Mouse (Mus musculus): ENCODE results near the gene Sox30. TPM values are rescaled to one million over a fixed set of nuclear protein-coding genes. Genes with fewer than 3 reads are reported as not detected.

Sox30 gene
- 0.01 TPM for polyA plus RNA-seq (2012; fragmentation: generic; extraction: Trizol)
- long read RNA-seq, experiment 1: 0 reads
- long read RNA-seq, experiment 2: 0 reads

DNA sequence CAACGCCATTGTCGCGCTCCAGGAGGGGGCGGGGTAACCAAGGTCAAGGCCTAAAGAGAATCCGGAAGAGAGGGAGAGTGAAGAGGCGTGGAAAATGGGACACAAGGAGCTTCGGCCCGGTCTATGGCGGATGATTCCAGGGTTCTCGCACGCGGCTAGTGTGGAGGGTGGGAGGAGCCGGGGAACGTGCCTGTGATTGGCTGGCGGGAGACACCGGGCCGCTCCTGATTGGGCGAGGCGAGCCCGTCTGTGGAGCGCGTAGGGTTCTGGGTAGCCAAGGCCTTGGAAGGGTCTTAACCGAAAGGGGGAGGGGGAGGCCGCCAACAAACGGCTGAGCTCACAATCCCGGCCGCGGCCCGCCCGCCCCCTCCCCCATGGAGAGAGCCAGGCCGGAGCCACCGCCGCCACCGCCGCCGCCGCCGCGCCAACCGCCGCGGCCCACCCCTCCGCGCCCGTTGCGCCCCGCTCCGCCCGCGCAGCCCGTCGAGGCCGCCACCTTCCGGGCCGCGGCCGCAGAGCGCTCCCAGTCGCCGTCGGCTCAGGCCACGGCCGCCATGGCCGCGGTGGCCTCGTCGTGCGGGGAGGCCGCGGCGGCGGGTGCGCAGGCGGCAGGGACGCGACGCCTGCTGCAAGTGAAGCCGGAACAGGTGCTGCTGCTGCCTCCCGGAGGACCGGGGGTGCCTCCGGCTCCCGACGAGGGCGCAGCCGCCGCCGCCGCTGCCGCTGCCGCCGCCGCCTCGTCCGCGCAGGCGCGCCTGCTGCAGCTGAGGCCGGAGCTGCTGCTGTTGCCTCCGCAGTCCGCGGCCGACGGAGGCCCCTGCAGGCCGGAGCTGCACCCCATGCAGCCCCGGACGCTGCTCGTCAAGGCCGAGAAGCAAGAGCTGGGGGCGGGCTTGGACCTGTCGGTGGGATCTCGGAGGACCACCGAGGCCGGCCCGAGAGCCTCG lies at the start of gene Sox30:
Gene Sox30 (plus strand): TSS at position 365 of the 947 bp plus-strand sequence.
- Histone ChIP-seq H3K4me3 (ENCODE audit: insufficient read depth, poor library complexity, severe bottlenecking) (no peak within 1 kb of the TSS), H3K36me3 (ENCODE audit: control insufficient read depth, insufficient read depth) (no peaks in the 10 kb centered on the region), H3K79me2 (ENCODE audit: control insufficient read depth, insufficient read depth) (no peaks in the 10 kb centered on the region), H3K79me3 (ENCODE audit: low read depth) (no peaks in the 10 kb centered on the region), H3ac (ENCODE audit: control insufficient read depth, insufficient read length, low read depth) (no peak within 1 kb of the TSS), H3K27me3 (ENCODE audit: control insufficient read depth, insufficient read depth, insufficient read length) (no peaks in the 10 kb centered on the region)
- no peak for TF ChIP-seq FOSL1 (IDR thresholded peaks at IDR 0.05; ENCODE audit: insufficient read depth, low read length, poor library complexity, severe bottlenecking)
- TF ChIP-seq CTCF (IDR thresholded peaks at IDR 0.05; ENCODE audit: control insufficient read depth, insufficient read depth, insufficient read length): no peak
- no peak for TF ChIP-seq MYOG (IDR thresholded peaks at IDR 0.05; ENCODE audit: control insufficient read depth, extremely low read depth, insufficient read length)
- no peak for TF ChIP-seq MYOD1 (IDR thresholded peaks at IDR 0.05; ENCODE audit: control insufficient read depth, insufficient read length, low read depth)
- TF ChIP-seq CEBPB (IDR thresholded peaks at IDR 0.05; ENCODE audit: low read depth): no peak
- TF ChIP-seq MAX (IDR thresholded peaks at IDR 0.05): no peak

DNA sequence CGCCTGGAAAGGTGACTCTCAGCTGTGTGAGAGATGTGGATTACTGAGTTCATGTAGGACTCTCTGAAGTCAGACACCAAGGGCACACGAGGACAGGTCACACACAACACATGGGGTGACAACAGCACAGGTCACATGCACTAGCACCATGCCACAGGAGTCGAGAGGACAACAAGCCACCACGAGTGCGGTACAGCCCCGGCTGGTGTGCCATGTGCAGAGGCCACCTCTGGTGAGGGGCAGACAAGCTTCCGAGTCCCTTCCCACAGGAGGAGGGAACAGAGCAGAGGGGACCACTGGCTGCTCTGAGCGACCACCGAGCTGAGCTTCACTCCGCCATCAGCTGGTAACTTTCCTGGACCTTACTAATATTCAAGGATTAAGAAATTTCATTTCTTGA lies 47.3 kb upstream of the Sox30 start:
- H3K36me3 ChIP-seq (ENCODE audit: control insufficient read depth, insufficient read depth): peaks cover 36% of the 10 kb centered on the region

DNA sequence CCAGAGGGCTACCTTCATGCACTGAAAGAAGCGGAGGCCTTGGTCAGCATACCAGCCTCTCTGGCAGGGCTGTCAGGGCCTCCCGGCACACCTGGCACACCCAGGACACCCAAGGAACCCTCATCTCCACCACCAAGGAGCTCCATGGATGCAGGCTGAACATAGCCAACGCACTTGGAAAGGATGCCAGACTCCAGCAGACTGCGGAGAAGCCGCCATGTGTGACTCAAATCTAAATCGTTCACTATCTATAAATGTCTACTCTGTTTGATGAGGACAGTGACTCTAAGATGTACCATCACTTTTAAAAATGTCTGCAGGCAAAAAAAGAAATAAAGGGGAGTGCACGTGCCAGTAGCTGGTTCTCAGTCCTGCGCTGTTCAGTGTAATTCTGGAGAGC lies 42.6 kb upstream of the Sox30 start:
- peaks cover under 1% of the 10 kb centered on the region for H3K79me3 ChIP-seq (ENCODE audit: low read depth)
- no peaks in the 10 kb centered on the region for H3K27me3 ChIP-seq (ENCODE audit: control insufficient read depth, insufficient read depth, insufficient read length)
- no peak overlapping the region for H3K4me3 ChIP-seq (ENCODE audit: insufficient read depth, poor library complexity, severe bottlenecking)
- no peak overlapping the region for H3ac ChIP-seq (ENCODE audit: control insufficient read depth, insufficient read length, low read depth)
- TF ChIP-seq CEBPB (IDR thresholded peaks at IDR 0.05; ENCODE audit: low read depth) (no peak), USF1 (IDR thresholded peaks at IDR 0.05; ENCODE audit: low read depth) (no peak), MYOG (IDR thresholded peaks at IDR 0.05; ENCODE audit: control insufficient read depth, extremely low read depth, insufficient read length) (no peak), MYOD1 (IDR thresholded peaks at IDR 0.05; ENCODE audit: control insufficient read depth, insufficient read length, low read depth) (no peak), FOSL1 (IDR thresholded peaks at IDR 0.05; ENCODE audit: insufficient read depth, low read length, poor library complexity, severe bottlenecking) (no peak), MAX (IDR thresholded peaks at IDR 0.05) (no peak), CTCF (IDR thresholded peaks at IDR 0.05; ENCODE audit: control insufficient read depth, insufficient read depth, insufficient read length) (no peak)
- H3K79me2 ChIP-seq (ENCODE audit: control insufficient read depth, insufficient read depth): peaks cover 24% of the 10 kb centered on the region
- H3K36me3 ChIP-seq (ENCODE audit: control insufficient read depth, insufficient read depth): peaks cover 33% of the 10 kb centered on the region

More for the DNA sequence above, 47.3 kb upstream of the Sox30 start:
- no peaks in the 10 kb centered on the region for H3K79me2 ChIP-seq (ENCODE audit: control insufficient read depth, insufficient read depth)
- TF ChIP-seq USF1 (IDR thresholded peaks at IDR 0.05; ENCODE audit: low read depth) (no peak), CEBPB (IDR thresholded peaks at IDR 0.05; ENCODE audit: low read depth) (no peak), CTCF (IDR thresholded peaks at IDR 0.05; ENCODE audit: control insufficient read depth, insufficient read depth, insufficient read length) (no peak), MYOG (IDR thresholded peaks at IDR 0.05; ENCODE audit: control insufficient read depth, extremely low read depth, insufficient read length) (no peak), MAX (IDR thresholded peaks at IDR 0.05) (no peak), FOSL1 (IDR thresholded peaks at IDR 0.05; ENCODE audit: insufficient read depth, low read length, poor library complexity, severe bottlenecking) (no peak), MYOD1 (IDR thresholded peaks at IDR 0.05; ENCODE audit: control insufficient read depth, insufficient read length, low read depth) (no peak)
- H3ac ChIP-seq (ENCODE audit: control insufficient read depth, insufficient read length, low read depth): no peak overlapping the region
- no peaks in the 10 kb centered on the region for H3K79me3 ChIP-seq (ENCODE audit: low read depth)
- no peaks in the 10 kb centered on the region for H3K27me3 ChIP-seq (ENCODE audit: control insufficient read depth, insufficient read depth, insufficient read length)
- no peak overlapping the region for H3K4me3 ChIP-seq (ENCODE audit: insufficient read depth, poor library complexity, severe bottlenecking)

DNA sequence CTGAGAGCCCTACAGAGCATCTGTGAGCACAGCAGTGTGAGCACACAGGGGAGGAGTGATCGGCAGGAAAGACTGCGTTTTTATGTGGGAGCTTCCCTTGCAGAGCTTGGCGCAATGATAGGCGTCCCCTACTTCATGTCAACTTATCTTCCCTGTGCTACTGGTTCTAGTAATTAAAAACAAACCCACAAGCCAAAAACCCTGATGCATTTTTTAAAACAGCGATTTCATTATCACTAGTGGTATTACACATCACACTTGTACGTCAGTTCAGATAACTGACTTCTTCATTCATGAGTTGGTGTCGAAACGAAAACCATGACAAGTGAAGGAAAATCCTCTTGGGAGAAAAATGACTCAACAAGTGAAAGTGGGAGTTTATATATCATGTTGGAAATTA lies 41.2 kb upstream of the Sox30 start:
- Histone ChIP-seq H3K4me3 (ENCODE audit: insufficient read depth, poor library complexity, severe bottlenecking) (no peak overlapping the region), H3K36me3 (ENCODE audit: control insufficient read depth, insufficient read depth) (peaks cover 23% of the 10 kb centered on the region), H3ac (ENCODE audit: control insufficient read depth, insufficient read length, low read depth) (no peak overlapping the region), H3K27me3 (ENCODE audit: control insufficient read depth, insufficient read depth, insufficient read length) (no peaks in the 10 kb centered on the region), H3K79me2 (ENCODE audit: control insufficient read depth, insufficient read depth) (peaks cover 38% of the 10 kb centered on the region), H3K79me3 (ENCODE audit: low read depth) (peaks cover 4% of the 10 kb centered on the region)
- TF ChIP-seq MYOD1 (IDR thresholded peaks at IDR 0.05; ENCODE audit: control insufficient read depth, insufficient read length, low read depth): no peak
- TF ChIP-seq FOSL1 (IDR thresholded peaks at IDR 0.05; ENCODE audit: insufficient read depth, low read length, poor library complexity, severe bottlenecking): no peak
- TF ChIP-seq USF1 (IDR thresholded peaks at IDR 0.05; ENCODE audit: low read depth): no peak
- TF ChIP-seq CTCF (IDR thresholded peaks at IDR 0.05; ENCODE audit: control insufficient read depth, insufficient read depth, insufficient read length): no peak
- no peak for TF ChIP-seq CEBPB (IDR thresholded peaks at IDR 0.05; ENCODE audit: low read depth)
- no peak for TF ChIP-seq MYOG (IDR thresholded peaks at IDR 0.05; ENCODE audit: control insufficient read depth, extremely low read depth, insufficient read length)

GRCm38 (mm10) chr11:45942281-45942680 lies 37.8 kb upstream of the Sox30 start:
- Histone ChIP-seq H3K79me2 (ENCODE audit: control insufficient read depth, insufficient read depth) (peaks cover 44% of the 10 kb centered on the region), H3K4me3 (ENCODE audit: insufficient read depth, poor library complexity, severe bottlenecking) (no peak overlapping the region), H3K27me3 (ENCODE audit: control insufficient read depth, insufficient read depth, insufficient read length) (no peaks in the 10 kb centered on the region), H3ac (ENCODE audit: control insufficient read depth, insufficient read length, low read depth) (no peak overlapping the region), H3K36me3 (ENCODE audit: control insufficient read depth, insufficient read depth) (peaks cover 10% of the 10 kb centered on the region), H3K79me3 (ENCODE audit: low read depth) (peaks cover 8% of the 10 kb centered on the region)
- TF ChIP-seq MAX (IDR thresholded peaks at IDR 0.05) (no peak), MYOD1 (IDR thresholded peaks at IDR 0.05; ENCODE audit: control insufficient read depth, insufficient read length, low read depth) (no peak)

Measured in C2C12 (cell line).